ENCODE assay signal across 17 mouse cellular contexts in the genomic region with DNA sequence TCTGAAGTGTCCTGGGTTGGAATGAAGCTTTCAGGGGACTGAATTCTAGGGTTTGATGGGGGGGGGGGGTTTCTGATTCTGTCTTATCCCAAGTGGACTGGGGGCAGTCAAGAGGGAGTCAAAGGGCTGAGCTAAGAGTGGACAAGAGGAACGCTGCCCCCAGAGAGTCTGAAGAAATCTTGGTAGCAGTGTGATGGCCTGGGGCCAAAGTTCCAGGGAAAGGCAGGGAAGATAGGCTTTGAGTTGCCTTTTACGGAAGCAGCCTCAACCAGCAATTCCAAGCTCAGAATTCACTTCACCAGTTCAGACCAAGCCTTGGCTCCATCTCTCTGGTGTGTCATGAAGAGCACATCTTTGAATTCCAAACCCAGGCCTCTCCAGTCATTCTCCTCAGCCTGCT. TPM values are rescaled to one million over a fixed set of nuclear protein-coding genes. Genes with fewer than 3 reads are reported as not detected.
A peak's percentile ranks its signal among the peaks of the same experiment; 100 is the strongest.
DNase-seq lines count a peak whose midpoint lies in the region; ATAC-seq lines count a peak whose summit lies in the region.
"Had no signal": no experiment of that assay in that cellular context is flagged by ENCODE, and none has a peak within 500 bp of the region (broad histone marks: within the 10 kb centered on the region; RNA-seq: fewer than 3 reads in every experiment).

No protein-coding gene starts in this region.

- peaks cover 12% of the 10 kb centered on the region; the same call in 1 of the 2 replicates for H3K4me1 ChIP-seq in forebrain, embryonic 15.5 days
- peaks cover 6% of the 10 kb centered on the region; the same call in 1 of the 2 replicates for H3K4me1 ChIP-seq in forebrain, embryonic 16.5 days (replicated peaks; ENCODE audit: control insufficient read depth, insufficient read depth, low read length)
- H3K4me1 ChIP-seq in intestine, embryonic 16.5 days (ENCODE audit: control insufficient read depth, insufficient read depth, low read length), result peaks cover 25% of the 10 kb centered on the region
- peaks cover 16% of the 10 kb centered on the region for H3K4me1 ChIP-seq in intestine, embryonic 15.5 days (replicated peaks)
- peaks cover 7% of the 10 kb centered on the region for H3K4me1 ChIP-seq in forebrain, embryonic 10.5 days
- H3K4me1 ChIP-seq: neural tube, embryonic 12.5 days had no signal

- ATAC-seq in forebrain, embryonic 15.5 days (replicated peaks), result no peak
- no peak for ATAC-seq in forebrain, embryonic 16.5 days
- ATAC-seq in intestine, embryonic 16.5 days, result 0 out of 2 replicates have a peak, but pooled peaks have one; percentile 25
- no peak for ATAC-seq in intestine, embryonic 15.5 days
- ATAC-seq: Patski had no signal

- H3K4me2 ChIP-seq in forebrain, embryonic 15.5 days (replicated peaks), result no peak overlapping the region
- no peak overlapping the region for H3K4me2 ChIP-seq in forebrain, embryonic 16.5 days (ENCODE audit: low read length)
- H3K4me2 ChIP-seq in intestine, embryonic 16.5 days (ENCODE audit: low read depth, low read length), result no peak overlapping the region
- no peak overlapping the region for H3K4me2 ChIP-seq in intestine, embryonic 15.5 days (replicated peaks)
- H3K4me2 ChIP-seq: embryonic facial prominence, embryonic 13.5 days; forebrain, embryonic 12.5 days; limb, embryonic 13.5 days; liver, embryonic 15.5 days; neural tube, embryonic 12.5 days had no signal

- 79% methylated on average over 2 of the region's 2 CpGs for WGBS in forebrain, embryonic 15.5 days
- WGBS in forebrain, embryonic 16.5 days, result 82% methylated on average over 2 of the region's 2 CpGs
- WGBS in intestine, embryonic 16.5 days, result 66% methylated on average over 2 of the region's 2 CpGs
- WGBS in intestine, embryonic 15.5 days, result 61% methylated on average over 2 of the region's 2 CpGs
- WGBS in forebrain, embryonic 10.5 days, result 83% methylated on average over 2 of the region's 2 CpGs

- H3K27ac ChIP-seq in forebrain, embryonic 15.5 days (replicated peaks), result peak overlapping the region; percentile 53; the same call in 1 of the 2 replicates
- no peak overlapping the region for H3K27ac ChIP-seq in forebrain, embryonic 16.5 days (ENCODE audit: low read length)
- no peak overlapping the region for H3K27ac ChIP-seq in intestine, embryonic 16.5 days (ENCODE audit: low read length)
- no peak overlapping the region for H3K27ac ChIP-seq in intestine, embryonic 15.5 days
- H3K27ac ChIP-seq in forebrain, embryonic 10.5 days, result no peak overlapping the region
- H3K27ac ChIP-seq: embryonic facial prominence, embryonic 13.5 days; forebrain, embryonic 12.5 days; kidney, postnatal 0 days; limb, embryonic 13.5 days; liver, embryonic 15.5 days; neural tube, embryonic 12.5 days had no signal

- no peaks in the 10 kb centered on the region for H3K9me3 ChIP-seq in forebrain, embryonic 15.5 days
- no peaks in the 10 kb centered on the region for H3K9me3 ChIP-seq in forebrain, embryonic 16.5 days (ENCODE audit: control insufficient read depth, low read length)
- H3K9me3 ChIP-seq in intestine, embryonic 16.5 days (ENCODE audit: control insufficient read depth, low read length), result no peaks in the 10 kb centered on the region
- H3K9me3 ChIP-seq in intestine, embryonic 15.5 days, result no peaks in the 10 kb centered on the region
- no peaks in the 10 kb centered on the region for H3K9me3 ChIP-seq in forebrain, embryonic 10.5 days
- H3K9me3 ChIP-seq: embryonic facial prominence, embryonic 13.5 days; forebrain, embryonic 12.5 days; limb, embryonic 13.5 days; liver, embryonic 15.5 days; neural tube, embryonic 12.5 days had no signal

- H3K27me3 ChIP-seq in forebrain, embryonic 15.5 days, result no peaks in the 10 kb centered on the region
- H3K27me3 ChIP-seq in forebrain, embryonic 16.5 days (replicated peaks; ENCODE audit: control insufficient read depth, insufficient read depth, low read length), result no peaks in the 10 kb centered on the region
- no peaks in the 10 kb centered on the region for H3K27me3 ChIP-seq in intestine, embryonic 16.5 days (replicated peaks; ENCODE audit: control insufficient read depth, insufficient read depth, low read length)
- no peaks in the 10 kb centered on the region for H3K27me3 ChIP-seq in intestine, embryonic 15.5 days (replicated peaks)
- no peaks in the 10 kb centered on the region for H3K27me3 ChIP-seq in forebrain, embryonic 10.5 days (ENCODE audit: poor library complexity, severe bottlenecking)
- H3K27me3 ChIP-seq: embryonic facial prominence, embryonic 13.5 days; forebrain, embryonic 12.5 days; limb, embryonic 13.5 days; liver, embryonic 15.5 days; neural tube, embryonic 12.5 days; Patski had no signal

- H3K9ac ChIP-seq in forebrain, embryonic 15.5 days (replicated peaks), result no peak overlapping the region
- H3K9ac ChIP-seq in forebrain, embryonic 16.5 days (replicated peaks; ENCODE audit: low read depth, low read length), result no peak overlapping the region
- no peak overlapping the region for H3K9ac ChIP-seq in intestine, embryonic 16.5 days (ENCODE audit: low read depth, low read length)
- no peak overlapping the region for H3K9ac ChIP-seq in intestine, embryonic 15.5 days
- H3K9ac ChIP-seq: embryonic facial prominence, embryonic 13.5 days; forebrain, embryonic 12.5 days; limb, embryonic 13.5 days; liver, embryonic 15.5 days; neural tube, embryonic 12.5 days had no signal

- H3K4me3 ChIP-seq in forebrain, embryonic 15.5 days, result no peak overlapping the region
- H3K4me3 ChIP-seq in forebrain, embryonic 16.5 days (replicated peaks; ENCODE audit: low read length), result no peak overlapping the region
- H3K4me3 ChIP-seq in intestine, embryonic 16.5 days (ENCODE audit: low read length), result no peak overlapping the region
- H3K4me3 ChIP-seq in intestine, embryonic 15.5 days (replicated peaks), result no peak overlapping the region
- H3K4me3 ChIP-seq in forebrain, embryonic 10.5 days, result no peak overlapping the region
- H3K4me3 ChIP-seq: embryonic facial prominence, embryonic 13.5 days; forebrain, embryonic 12.5 days; limb, embryonic 13.5 days; liver, embryonic 15.5 days; neural tube, embryonic 12.5 days had no signal

- peak; percentile 57 for DNase-seq in urinary bladder, postnatal 14 days (ENCODE audit: low spot score)
- DNase-seq in urinary bladder, adult 18-20 months (ENCODE audit: low spot score in 2 of 2), result no peak
- no peak for DNase-seq in retina, embryonic 14.5 days (ENCODE audit: low spot score)
- no peak for DNase-seq in forebrain, embryonic 10.5 days (ENCODE audit: extremely low spot score, low spot score)
- DNase-seq: cerebellum, adult 8-10 months; retina, postnatal 1 day had no signal

- no peaks in the 10 kb centered on the region for H3K36me3 ChIP-seq in forebrain, embryonic 15.5 days
- H3K36me3 ChIP-seq in forebrain, embryonic 16.5 days (ENCODE audit: control insufficient read depth, insufficient read depth), result no peaks in the 10 kb centered on the region
- H3K36me3 ChIP-seq in intestine, embryonic 16.5 days (ENCODE audit: control insufficient read depth, insufficient read depth, low read length), result no peaks in the 10 kb centered on the region
- H3K36me3 ChIP-seq in intestine, embryonic 15.5 days, result no peaks in the 10 kb centered on the region
- no peaks in the 10 kb centered on the region for H3K36me3 ChIP-seq in forebrain, embryonic 10.5 days (replicated peaks)
- H3K36me3 ChIP-seq: embryonic facial prominence, embryonic 13.5 days; forebrain, embryonic 12.5 days; limb, embryonic 13.5 days; liver, embryonic 15.5 days; neural tube, embryonic 12.5 days had no signal

RNA-seq across cellular contexts. Expression of a gene that starts 25.2 kb away (rescaled TPM):
- 27.8 and 28.6 TPM in 2 replicates for polyA plus RNA-seq in forebrain, embryonic 15.5 days (2015; fragmentation: Nextera tagmentation; extraction: Ambion mirVana)
- polyA plus RNA-seq in forebrain, embryonic 16.5 days (2015; fragmentation: Nextera tagmentation; extraction: Ambion mirVana), result 27.1 and 35.5 TPM in 2 replicates
- polyA plus RNA-seq in intestine, embryonic 16.5 days (2015; fragmentation: Nextera tagmentation; extraction: Ambion mirVana), result 4.8 and 5.5 TPM in 2 replicates
- polyA plus RNA-seq in intestine, embryonic 15.5 days (2015; fragmentation: Nextera tagmentation; extraction: Ambion mirVana), result 6.7 and 7.7 TPM in 2 replicates
- 8.4 and 9.0 TPM in 2 replicates for polyA plus RNA-seq in forebrain, embryonic 10.5 days (2016; fragmentation: Nextera tagmentation; extraction: Ambion mirVana)

RNA-seq across cellular contexts. Expression of a gene that starts 27.4 kb away (rescaled TPM):
- 14.2 and 15.7 TPM in 2 replicates for polyA plus RNA-seq in forebrain, embryonic 15.5 days (2015; fragmentation: Nextera tagmentation; extraction: Ambion mirVana)
- polyA plus RNA-seq in forebrain, embryonic 16.5 days (2015; fragmentation: Nextera tagmentation; extraction: Ambion mirVana), result 15.9 and 16.1 TPM in 2 replicates
- 13.4 and 14.8 TPM in 2 replicates for polyA plus RNA-seq in intestine, embryonic 16.5 days (2015; fragmentation: Nextera tagmentation; extraction: Ambion mirVana)
- 13.6 and 13.7 TPM in 2 replicates for polyA plus RNA-seq in intestine, embryonic 15.5 days (2015; fragmentation: Nextera tagmentation; extraction: Ambion mirVana)
- 8.0 and 10.3 TPM in 2 replicates for polyA plus RNA-seq in forebrain, embryonic 10.5 days (2016; fragmentation: Nextera tagmentation; extraction: Ambion mirVana)

RNA-seq across cellular contexts. Expression of a gene that starts 54.5 kb away (rescaled TPM):
- polyA plus RNA-seq in forebrain, embryonic 15.5 days (2015; fragmentation: Nextera tagmentation; extraction: Ambion mirVana), result 0.13 and 0.19 TPM in 2 replicates
- polyA plus RNA-seq in forebrain, embryonic 16.5 days (2015; fragmentation: Nextera tagmentation; extraction: Ambion mirVana), result 0.35 TPM in 1 of 2 replicates, not detected in the other
- polyA plus RNA-seq in intestine, embryonic 16.5 days (2015; fragmentation: Nextera tagmentation; extraction: Ambion mirVana), result 0.44 and 0.68 TPM in 2 replicates
- polyA plus RNA-seq in intestine, embryonic 15.5 days (2015; fragmentation: Nextera tagmentation; extraction: Ambion mirVana), result 0.49 and 0.56 TPM in 2 replicates
- polyA plus RNA-seq in forebrain, embryonic 10.5 days (2016; fragmentation: Nextera tagmentation; extraction: Ambion mirVana), result 0.40 and 0.54 TPM in 2 replicates
